Mouse (Mus musculus) CH12.LX (cell line): ENCODE results near the gene Zbtb37. TPM values are rescaled to one million over a fixed set of nuclear protein-coding genes. Genes with fewer than 3 reads are reported as not detected.

Source experiments
- DNase-seq: peaks from one replicate; pipeline ENCODE4 v3.0.0-alpha.2; 2013; ENCODE audit errors: extremely low read depth
- H3K27ac ChIP-seq: 2 replicates; pipeline ENCODE4 v1.5.1; 2012; ENCODE audit warnings: low read depth, mild to moderate bottlenecking, control low read depth, moderate library complexity; ENCODE audit not compliant: insufficient read depth
- H3K27me3 ChIP-seq: replicated peaks from 2 replicates; pipeline ENCODE3; 2012; ENCODE audit warnings: inconsistent platforms
- H3K36me3 ChIP-seq, 2 experiments: replicated peaks in 1 of 2; 2 replicates each; pipeline versions ENCODE3 to v1.6.1; 2012; ENCODE audit warnings: inconsistent platforms in 1 of 2, low read length in 1 of 2, mild to moderate bottlenecking in 1 of 2, mixed read lengths in 1 of 2, moderate library complexity in 1 of 2; ENCODE audit not compliant: control insufficient read depth in 1 of 2, insufficient read depth in 1 of 2
- H3K4me1 ChIP-seq, 2 experiments: 2 replicates each; pipeline ENCODE4 v1.6.1; 2012; ENCODE audit warnings: inconsistent platforms in 1 of 2, moderate library complexity in 1 of 2; ENCODE audit not compliant: insufficient read depth in 2 of 2, control insufficient read depth in 1 of 2
- H3K4me2 ChIP-seq: 2 replicates; pipeline ENCODE4 v1.6.1; 2012; ENCODE audit warnings: low read depth, mild to moderate bottlenecking, control low read depth; ENCODE audit not compliant: poor library complexity, insufficient read depth, severe bottlenecking
- H3K4me3 ChIP-seq, 3 experiments: fragments of 150-350 bp in 1 of 3; sonication (generic) in 1 of 3; replicated peaks in 1 of 3; 2 replicates each; pipeline versions ENCODE3 to v1.5.1; 2011 to 2012; ENCODE audit warnings: low read depth in 2 of 3, low read length in 2 of 3, mild to moderate bottlenecking in 2 of 3, moderate library complexity in 2 of 3, control low read depth in 1 of 3, improper control_type of control experiment in 1 of 3, inconsistent platforms in 1 of 3, mixed read lengths in 1 of 3; ENCODE audit not compliant: poor library complexity in 1 of 3
- H3K79me2 ChIP-seq: replicated peaks from 2 replicates; pipeline ENCODE4 v1.6.1; 2012; ENCODE audit warnings: mild to moderate bottlenecking, moderate library complexity; ENCODE audit not compliant: control insufficient read depth, poor library complexity, insufficient read depth, severe bottlenecking; ENCODE audit errors: extremely low read depth
- H3K9ac ChIP-seq: 2 replicates; pipeline ENCODE4 v1.6.1; 2012; ENCODE audit warnings: low read depth, mild to moderate bottlenecking, control low read depth, moderate library complexity; ENCODE audit not compliant: insufficient read depth
- H3K9me3 ChIP-seq: replicated peaks from 2 replicates; pipeline ENCODE3; 2012; ENCODE audit warnings: low read length, inconsistent platforms, mixed read lengths
- BHLHE40 ChIP-seq: IDR thresholded peaks from 2 replicates; pipeline ENCODE4 v1.6.1; 2011; ENCODE audit warnings: mild to moderate bottlenecking, low read depth, low read length, improper control_type of control experiment
- CHD2 ChIP-seq: IDR thresholded peaks from 2 replicates; pipeline ENCODE4 v1.6.1; 2011; ENCODE audit warnings: low read length, improper control_type of control experiment
- ELF1 ChIP-seq: IDR thresholded peaks from 2 replicates; pipeline ENCODE4 v1.6.1; 2014; ENCODE audit warnings: low read depth, mild to moderate bottlenecking, inconsistent platforms, low read length, improper control_type of control experiment
- EP300 ChIP-seq: IDR thresholded peaks from 2 replicates; pipeline ENCODE4 v1.6.1; 2011; ENCODE audit warnings: low read length, improper control_type of control experiment
- ETS1 ChIP-seq: conservative IDR thresholded peaks from 2 replicates; pipeline ENCODE4 v1.6.1; 2012; ENCODE audit warnings: low read depth, mild to moderate bottlenecking, inconsistent platforms, low read length, improper control_type of control experiment, moderate library complexity
- HCFC1 ChIP-seq: IDR thresholded peaks from 2 replicates; pipeline ENCODE4 v1.6.1; 2012; ENCODE audit warnings: low read depth, mild to moderate bottlenecking, inconsistent platforms, low read length, improper control_type of control experiment
- JUN ChIP-seq: IDR thresholded peaks from 2 replicates; pipeline ENCODE4 v1.6.1; 2011; ENCODE audit warnings: low read depth, mild to moderate bottlenecking, low read length, improper control_type of control experiment, moderate library complexity; ENCODE audit not compliant: insufficient read depth
- JUND ChIP-seq: conservative IDR thresholded peaks from 2 replicates; pipeline ENCODE4 v1.6.1; 2011; ENCODE audit warnings: low read depth, low read length, improper control_type of control experiment
- KAT2A ChIP-seq: IDR thresholded peaks from 2 replicates; pipeline ENCODE4 v1.6.1; 2012; ENCODE audit warnings: low read length, improper control_type of control experiment, inconsistent platforms; ENCODE audit not compliant: insufficient replicate concordance
- MAX ChIP-seq: IDR thresholded peaks from 2 replicates; pipeline ENCODE4 v1.6.1; 2011; ENCODE audit warnings: low read length, improper control_type of control experiment
- MYC ChIP-seq: IDR thresholded peaks from 2 replicates; pipeline ENCODE4 v1.6.1; 2011; ENCODE audit warnings: low read depth, mild to moderate bottlenecking, improper control_type of control experiment, low read length
- NRF1 ChIP-seq: IDR thresholded peaks from 2 replicates; pipeline ENCODE4 v1.6.1; 2014; ENCODE audit warnings: low read depth, mild to moderate bottlenecking, inconsistent platforms, low read length, improper control_type of control experiment, moderate library complexity
- POLR2A ChIP-seq: IDR thresholded peaks from 2 replicates; pipeline ENCODE4 v1.6.1; 2011; ENCODE audit warnings: low read depth, mild to moderate bottlenecking, improper control_type of control experiment, low read length
- POLR2AphosphoS2 ChIP-seq: IDR thresholded peaks from 2 replicates; pipeline ENCODE4 v1.6.1; 2011; ENCODE audit warnings: low read depth, low read length, improper control_type of control experiment
- RCOR1 ChIP-seq: conservative IDR thresholded peaks from 2 replicates; pipeline ENCODE4 v1.6.1; 2012; ENCODE audit warnings: low read depth, mild to moderate bottlenecking, inconsistent platforms, low read length, improper control_type of control experiment
- TCF12 ChIP-seq: IDR thresholded peaks from 2 replicates; pipeline ENCODE4 v1.6.1; 2014; ENCODE audit warnings: low read depth, mild to moderate bottlenecking, inconsistent platforms, low read length, improper control_type of control experiment
- UBTF ChIP-seq: IDR thresholded peaks from 2 replicates; pipeline ENCODE4 v1.6.1; 2012; ENCODE audit warnings: low read depth, mild to moderate bottlenecking, inconsistent platforms, low read length, improper control_type of control experiment, moderate library complexity
- USF1 ChIP-seq: IDR thresholded peaks from 2 replicates; pipeline ENCODE4 v1.6.1; 2014; ENCODE audit warnings: low read depth, mild to moderate bottlenecking, inconsistent platforms, low read length, improper control_type of control experiment
- ZNF384 ChIP-seq: IDR thresholded peaks from 2 replicates; pipeline ENCODE4 v1.6.1; 2012; ENCODE audit warnings: low read depth, low read length, improper control_type of control experiment, inconsistent platforms
- dilution Hi-C: fragments of 300-500 bp; cut with MboI; formaldehyde crosslinking; loops from 2 replicates; pipeline ENCODE4 v1.14.3; 2020; ENCODE audit warnings: low sequenced_read_pairs; ENCODE audit not compliant: extremely low pct_unique_long_range_greater_than_20kb, extremely low pct_ligation_motif_present
- in situ Hi-C: fragments of 300-500 bp; cut with MboI; formaldehyde crosslinking; loops from 3 replicates; pipeline ENCODE4 v1.14.3; 2019; ENCODE audit warnings: low sequenced_read_pairs, low pct_ligation_motif_present, low pct_unique_long_range_greater_than_20kb, mixed read lengths
- polyA plus RNA-seq: library from polyadenylated mRNA; unstranded; fragments of >175 nt; gene quantifications from 2 replicates; pipeline ENCODE4 v1.2.1, GENCODE M21; 2012; ENCODE audit warnings: low read depth; ENCODE audit not compliant: insufficient read length
- total RNA-seq, 2 experiments: library from RNA; depleted of rRNA; stranded (reverse); fragments of 300-350 nt in 1 of 2; fragments of >200 nt in 1 of 2; gene quantifications; 2 replicates each; pipeline ENCODE4 v1.2.3; 2012 to 2014

Zbtb37 gene
- total and polyA plus RNA-seq, 3 experiments = 4.5 to 4.8 (median 4.7) TPM

- Histone ChIP-seq H3K36me3 (peaks cover 0 to 13% of the 10 kb centered on the region in 2 experiments), H3K4me2 (peak overlapping the region; percentile 74; the same call in 1 of the 2 replicates), H3K27ac (peak overlapping the region; percentile 66), H3K4me3 (peak overlapping the region in 1 of 3 experiments; percentile 21), H3K79me2 (peaks cover 31% of the 10 kb centered on the region), H3K4me1 (peaks cover 19 to 41% of the 10 kb centered on the region in 2 experiments), H3K27me3 (no peaks in the 10 kb centered on the region), H3K9ac (no peak overlapping the region; the same call in 1 of the 2 replicates), H3K9me3 (no peaks in the 10 kb centered on the region)
- in situ Hi-C loops = no loop called here
- dilution Hi-C loops = no loop called here
- DNase-seq = no peak
- TF ChIP-seq USF1 = no peak
- TF ChIP-seq ETS1 = no peak
These were observed 51.8 kb downstream of the Zbtb37 start for GRCm38 (mm10) chr1:160982887-160983286.

GRCm38 (mm10) chr1:160981337-160981736 is 53.3 kb downstream of the Zbtb37 start:
- peaks cover under 1 to 2% of the 10 kb centered on the region in 2 experiments for H3K36me3 ChIP-seq
- no peak for DNase-seq
- H3K9me3 ChIP-seq = no peaks in the 10 kb centered on the region
- peaks cover 15% of the 10 kb centered on the region for H3K79me2 ChIP-seq
- H3K27ac ChIP-seq = no peak overlapping the region
- H3K4me1 ChIP-seq = peaks cover 15 to 35% of the 10 kb centered on the region in 2 experiments
- no peak overlapping the region for H3K4me2 ChIP-seq
- no peak overlapping the region for H3K4me3 ChIP-seq
- H3K9ac ChIP-seq = no peak overlapping the region
- in situ Hi-C loops (no loop called here), dilution Hi-C loops (no loop called here)
- TF ChIP-seq BHLHE40 = 0 out of 2 replicates have a peak, but pooled peaks have one; percentile 28
- TF ChIP-seq RCOR1 = no peak
- TF ChIP-seq MYC = no peak
- no peaks in the 10 kb centered on the region for H3K27me3 ChIP-seq

- DNase-seq = no peak
- no peak overlapping the region for H3K9ac ChIP-seq
- H3K27ac ChIP-seq = no peak overlapping the region
- peaks cover 15 to 34% of the 10 kb centered on the region in 2 experiments for H3K4me1 ChIP-seq
- H3K27me3 ChIP-seq = no peaks in the 10 kb centered on the region
- H3K4me2 ChIP-seq = no peak overlapping the region
- H3K36me3 ChIP-seq = peaks cover 3 to 4% of the 10 kb centered on the region in 2 experiments
- in situ Hi-C loops (no loop called here), dilution Hi-C loops (no loop called here)
- no peaks in the 10 kb centered on the region for H3K9me3 ChIP-seq
- H3K79me2 ChIP-seq = peaks cover 10% of the 10 kb centered on the region
- TF ChIP-seq POLR2AphosphoS2 = no peak
- TF ChIP-seq CHD2 = no peak
- TF ChIP-seq JUND = no peak
- no peak for TF ChIP-seq ETS1
- no peak for TF ChIP-seq MAX
- no peak for TF ChIP-seq TCF12
- no peak for TF ChIP-seq POLR2A
- TF ChIP-seq NRF1 = no peak
- TF ChIP-seq ELF1 = no peak
- TF ChIP-seq MYC = no peak
- no peak for TF ChIP-seq KAT2A
- TF ChIP-seq HCFC1 = no peak
- no peak for TF ChIP-seq JUN
- no peak for TF ChIP-seq RCOR1
- no peak for TF ChIP-seq ZNF384
- no peak for TF ChIP-seq UBTF
- no peak for TF ChIP-seq EP300
- no peak overlapping the region for H3K4me3 ChIP-seq
These were observed 54.0 kb downstream of the Zbtb37 start for GRCm38 (mm10) chr1:160980537-160981234.
